Mouse (Mus musculus) forebrain, embryonic 16.5 days (tissue): ENCODE data around the gene Mettl1. TPM values are rescaled to one million over a fixed set of nuclear protein-coding genes. Genes with fewer than 3 reads are reported as not detected.
A peak's percentile ranks its signal among the peaks of the same experiment; 100 is the strongest.

Experiments
- ATAC-seq: fragments of 200-750 bp; cut with Nextera tagmentation; 2 replicates; pipeline ENCODE4 v1.8.0; 2017; ENCODE audit warnings: mild to moderate bottlenecking, moderate library complexity
- H3K27ac ChIP-seq: fragments of 300-500 bp; sonication (generic); 2 replicates; pipeline ENCODE4 v1.5.1; 2014; ENCODE audit warnings: low read length, control low read depth
- H3K27me3 ChIP-seq: fragments of 300-500 bp; sonication (generic); replicated peaks from 2 replicates; pipeline ENCODE4 v1.6.1; 2014; ENCODE audit warnings: low read length; ENCODE audit not compliant: control insufficient read depth, insufficient read depth
- H3K36me3 ChIP-seq: fragments of 300-500 bp; sonication (generic); 2 replicates; pipeline ENCODE4 v1.6.1; 2014; ENCODE audit not compliant: control insufficient read depth, insufficient read depth
- H3K4me1 ChIP-seq: fragments of 300-500 bp; sonication (generic); replicated peaks from 2 replicates; pipeline ENCODE4 v1.6.1; 2014; ENCODE audit warnings: low read length; ENCODE audit not compliant: control insufficient read depth, insufficient read depth
- H3K4me2 ChIP-seq: fragments of 300-500 bp; sonication (generic); 2 replicates; pipeline ENCODE4 v1.6.1; 2014; ENCODE audit warnings: mild to moderate bottlenecking, low read length, control low read depth
- H3K4me3 ChIP-seq: fragments of 300-500 bp; sonication (generic); replicated peaks from 2 replicates; pipeline ENCODE4 v1.5.1; 2014; ENCODE audit warnings: mild to moderate bottlenecking, low read length, control low read depth
- H3K9ac ChIP-seq: fragments of 300-500 bp; sonication (generic); replicated peaks from 2 replicates; pipeline ENCODE4 v1.6.1; 2014; ENCODE audit warnings: low read depth, low read length, control low read depth
- H3K9me3 ChIP-seq: fragments of 300-500 bp; sonication (generic); 2 replicates; pipeline ENCODE4 v1.6.1; 2016; ENCODE audit warnings: low read length; ENCODE audit not compliant: control insufficient read depth
- WGBS: fragments of 180-500 bp; shearing (Covaris S2); extraction: QIAGEN DNeasy Blood & Tissue Kit; methylation state at CpG from one replicate; pipeline ENCODE4 v1.1.7; 2014; 5-methylcytosine and 5-hydroxymethylcytosine counted together
- polyA plus RNA-seq: library from polyadenylated mRNA; unstranded; fragments of >200 nt; fragmentation: Nextera tagmentation; extraction: Ambion mirVana; gene quantifications from 2 replicates; pipeline ENCODE4 v1.2.1, GENCODE M21; 2015

The Mettl1 gene
- polyA plus RNA-seq, 1 experiment from 2014 or later, result 23.0 TPM

DNA sequence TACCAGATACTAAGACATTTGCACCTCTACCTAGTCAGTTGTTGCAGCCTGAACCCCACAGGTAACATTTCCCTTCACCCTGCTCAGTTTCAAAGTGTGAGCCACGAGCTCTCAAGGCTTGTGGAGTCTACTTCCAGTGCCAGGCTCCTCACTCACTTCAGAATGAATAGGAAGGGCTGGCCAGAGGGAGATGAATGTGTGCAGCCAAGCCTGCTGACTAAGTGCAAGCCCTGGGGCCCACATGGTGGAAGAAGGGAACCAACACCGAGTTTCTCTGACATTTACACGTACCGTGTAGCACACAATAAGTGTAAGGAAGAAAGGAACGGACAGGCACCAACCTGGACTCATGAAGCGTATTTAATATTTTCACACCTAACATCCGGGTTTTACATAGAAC is 37.4 kb upstream of the Mettl1 start:
- Histone ChIP-seq H3K4me3 (no peak overlapping the region), H3K9me3 (no peaks in the 10 kb centered on the region), H3K4me2 (no peak overlapping the region), H3K9ac (no peak overlapping the region), H3K27me3 (no peaks in the 10 kb centered on the region), H3K27ac (no peak overlapping the region), H3K36me3 (no peaks in the 10 kb centered on the region), H3K4me1 (no peaks in the 10 kb centered on the region)
- WGBS, result 70% methylated on average over 7 of the region's 7 CpGs
- no peak for ATAC-seq

DNA sequence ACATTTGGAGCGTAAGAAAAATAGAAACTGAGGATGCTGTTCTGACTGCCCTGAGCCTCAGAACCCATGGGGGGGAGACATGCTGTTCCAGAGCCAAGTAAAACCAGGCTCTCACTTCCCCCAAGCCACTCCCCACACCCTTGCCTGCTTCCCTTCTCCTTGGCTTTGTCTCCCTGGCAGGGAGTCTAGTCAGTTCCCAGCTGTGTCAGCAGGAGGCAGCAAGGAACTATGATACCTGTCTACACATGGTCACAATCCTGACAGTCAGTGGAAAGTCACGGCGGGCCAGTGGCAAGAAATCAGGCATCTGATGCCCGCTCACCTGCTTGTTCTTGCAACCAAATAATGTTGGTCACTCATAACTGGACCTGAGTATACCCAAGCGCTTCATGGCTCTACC is 24.7 kb upstream of the Mettl1 start:
- ATAC-seq, result no peak
- Histone ChIP-seq H3K4me2 (no peak overlapping the region), H3K4me3 (no peak overlapping the region), H3K9ac (no peak overlapping the region), H3K36me3 (no peaks in the 10 kb centered on the region), H3K9me3 (no peaks in the 10 kb centered on the region), H3K27ac (no peak overlapping the region), H3K4me1 (no peaks in the 10 kb centered on the region), H3K27me3 (no peaks in the 10 kb centered on the region)
- 64% methylated on average over 5 of the region's 5 CpGs for WGBS

DNA sequence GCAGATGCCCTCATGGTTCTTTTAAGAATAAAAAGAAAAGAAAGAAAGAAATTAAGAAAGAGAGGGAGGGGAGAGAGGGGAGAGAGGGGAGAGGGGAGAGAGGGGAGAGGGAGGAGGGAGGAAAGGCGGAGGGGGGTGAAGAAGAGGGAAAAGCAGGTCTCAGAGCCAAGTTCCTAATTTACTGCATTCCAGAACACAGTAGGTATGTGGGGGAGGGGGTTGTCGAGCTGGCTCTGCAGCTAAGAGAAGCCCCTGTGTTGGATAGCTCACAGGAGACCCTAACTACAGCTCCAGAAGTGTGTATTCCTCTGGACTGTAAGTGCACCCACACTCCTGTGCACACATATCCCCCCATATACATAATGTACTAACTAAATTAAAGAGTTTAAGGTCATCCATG is 24.1 kb upstream of the Mettl1 start:
- Histone ChIP-seq H3K9me3 (no peaks in the 10 kb centered on the region), H3K4me2 (no peak overlapping the region), H3K9ac (no peak overlapping the region), H3K27ac (no peak overlapping the region), H3K27me3 (no peaks in the 10 kb centered on the region), H3K36me3 (no peaks in the 10 kb centered on the region; the same call in 1 of the 2 replicates), H3K4me1 (no peaks in the 10 kb centered on the region), H3K4me3 (no peak overlapping the region)
- ATAC-seq, result no peak
- 19% methylated on average over 2 of the region's 2 CpGs for WGBS

DNA sequence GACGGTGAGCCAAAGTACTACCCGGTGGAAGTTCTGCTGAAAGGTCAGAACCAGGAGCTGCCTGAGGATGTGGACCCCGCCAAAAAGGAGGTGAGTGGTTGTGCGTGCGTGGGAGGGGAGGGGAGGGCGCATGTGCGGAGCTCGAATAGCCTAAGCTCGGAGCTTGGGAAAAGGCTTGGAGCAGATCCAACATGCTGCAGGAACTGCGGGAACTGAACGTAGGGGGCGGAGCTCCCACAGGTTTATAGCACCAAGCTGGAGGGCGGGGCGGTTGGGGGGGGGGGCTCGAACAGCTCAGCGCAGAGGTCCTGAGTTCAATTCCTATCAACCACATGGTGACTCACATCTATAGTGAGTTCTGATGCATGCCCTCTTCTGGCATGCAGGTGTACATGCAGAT is 22.8 kb upstream of the Mettl1 start:
- Histone ChIP-seq H3K27ac (no peak overlapping the region), H3K36me3 (no peaks in the 10 kb centered on the region; the same call in 1 of the 2 replicates), H3K9me3 (no peaks in the 10 kb centered on the region), H3K4me2 (no peak overlapping the region), H3K27me3 (no peaks in the 10 kb centered on the region), H3K4me1 (no peaks in the 10 kb centered on the region), H3K9ac (no peak overlapping the region), H3K4me3 (no peak overlapping the region)
- WGBS, result 58% methylated on average over 16 of the region's 16 CpGs
- ATAC-seq, result no peak

DNA sequence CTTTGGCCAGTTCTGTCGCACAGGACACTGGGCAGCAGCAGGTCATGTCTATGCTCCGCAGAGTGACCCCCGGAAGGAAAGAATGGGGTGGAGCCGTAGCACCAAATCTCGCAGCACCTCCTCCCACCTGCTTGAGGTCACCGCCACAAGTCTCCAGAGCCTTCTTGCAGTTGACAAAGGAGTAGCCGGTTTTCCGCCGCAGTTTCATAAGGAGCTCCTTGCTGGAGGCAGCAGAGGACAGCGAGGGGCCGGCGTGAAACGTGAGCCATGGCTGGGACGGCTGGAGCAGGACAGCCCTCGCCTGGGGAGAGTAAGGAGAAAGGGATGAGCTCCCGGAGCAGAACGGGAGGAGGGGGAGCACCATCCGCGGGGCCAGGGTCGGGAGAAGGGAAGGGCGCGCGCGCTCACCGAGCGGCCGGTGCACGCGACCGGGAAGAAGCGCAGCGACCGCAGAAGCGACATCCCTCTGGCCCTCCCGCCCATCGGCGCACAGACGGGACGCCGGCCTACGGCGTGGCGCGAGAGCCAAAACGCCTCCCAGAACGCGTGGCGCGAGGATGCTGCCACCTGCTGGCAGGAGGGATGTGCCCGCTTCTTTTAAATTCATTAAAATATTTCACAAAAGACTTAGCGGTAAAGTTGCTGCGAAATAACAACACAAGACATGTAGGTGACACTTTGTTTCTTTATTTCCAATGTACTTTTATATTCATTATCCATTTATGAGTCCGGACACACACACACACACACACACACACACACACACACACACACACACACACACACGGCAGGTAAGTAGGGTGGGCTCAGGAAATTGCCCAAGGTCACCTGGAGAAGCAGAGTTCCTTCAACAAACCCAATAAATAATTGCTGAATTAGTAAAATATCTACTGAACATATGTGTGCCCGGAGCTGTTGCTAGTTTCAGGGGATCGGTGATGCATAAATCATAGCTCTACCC is 10.6 kb upstream of the Mettl1 start, which contains the start of gene Tsfm:
Gene Tsfm, minus strand, starts transcription at position 505 of the 961 bp plus-strand sequence.
- peaks cover 6% of the 10 kb centered on the region for H3K4me1 ChIP-seq
- ATAC-seq, result peak; percentile 90
- H3K9me3 ChIP-seq, result no peaks in the 10 kb centered on the region
- H3K4me2 ChIP-seq, result peak within 1 kb of the TSS; percentile 86
- 6% methylated on average over 53 of the region's 56 CpGs for WGBS
- peak within 1 kb of the TSS; percentile 82 for H3K4me3 ChIP-seq
- H3K27me3 ChIP-seq, result no peaks in the 10 kb centered on the region
- H3K9ac ChIP-seq, result peak within 1 kb of the TSS; percentile 81
- peak within 1 kb of the TSS; percentile 44 for H3K27ac ChIP-seq
- H3K36me3 ChIP-seq, result peaks cover 14% of the 10 kb centered on the region

DNA sequence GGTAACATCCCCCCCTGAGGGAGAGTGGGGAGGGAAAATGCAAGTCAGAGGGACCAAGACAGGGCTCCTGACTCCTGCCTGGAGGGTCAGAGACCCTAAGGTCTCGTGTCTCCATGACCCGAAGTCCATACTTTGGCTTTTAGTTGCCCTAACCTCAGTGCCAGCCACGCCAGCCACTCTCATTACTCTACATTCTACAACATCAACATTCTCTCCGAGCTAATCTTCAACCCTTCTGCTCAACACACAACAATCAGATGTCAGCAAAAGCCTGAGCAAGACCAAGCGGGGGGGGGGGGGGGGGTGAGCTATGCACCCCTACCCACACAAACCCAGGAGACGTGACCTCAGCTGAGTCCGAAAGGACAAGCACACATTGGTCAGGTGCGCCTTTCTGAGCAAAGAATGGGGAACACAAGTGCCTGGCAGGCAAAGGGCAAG is 7.9 kb upstream of the Mettl1 start:
- no peaks in the 10 kb centered on the region for H3K9me3 ChIP-seq
- H3K4me1 ChIP-seq, result peaks cover 6% of the 10 kb centered on the region
- no peaks in the 10 kb centered on the region for H3K36me3 ChIP-seq
- H3K27ac ChIP-seq, result no peak overlapping the region
- H3K4me3 ChIP-seq, result no peak overlapping the region
- 79% methylated on average over 8 of the region's 8 CpGs for WGBS
- no peak overlapping the region for H3K9ac ChIP-seq
- ATAC-seq, result no peak
- H3K27me3 ChIP-seq, result no peaks in the 10 kb centered on the region
- H3K4me2 ChIP-seq, result no peak overlapping the region

DNA sequence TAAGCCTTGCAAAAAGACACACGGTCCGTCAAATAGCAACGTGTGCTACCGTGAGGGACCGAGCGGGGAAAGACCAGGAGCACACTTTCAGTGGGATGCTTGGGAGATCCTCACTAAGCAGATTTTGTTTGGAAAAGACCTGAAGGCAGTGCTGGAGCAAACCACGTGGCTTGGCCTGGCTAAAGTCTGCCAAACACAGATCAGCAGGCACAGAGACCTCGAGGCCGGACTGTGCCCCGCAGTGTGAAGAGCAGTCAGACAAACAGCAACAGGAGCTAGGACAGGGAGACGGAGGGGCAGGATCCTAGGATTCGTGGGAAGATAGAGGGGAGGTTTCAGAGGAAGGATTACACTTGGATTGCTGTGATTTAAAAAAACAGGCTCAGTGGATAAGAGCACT is 4.9 kb upstream of the Mettl1 start:
- no peaks in the 10 kb centered on the region for H3K36me3 ChIP-seq
- WGBS, result 80% methylated on average over 12 of the region's 12 CpGs
- no peak overlapping the region for H3K4me2 ChIP-seq

DNA sequence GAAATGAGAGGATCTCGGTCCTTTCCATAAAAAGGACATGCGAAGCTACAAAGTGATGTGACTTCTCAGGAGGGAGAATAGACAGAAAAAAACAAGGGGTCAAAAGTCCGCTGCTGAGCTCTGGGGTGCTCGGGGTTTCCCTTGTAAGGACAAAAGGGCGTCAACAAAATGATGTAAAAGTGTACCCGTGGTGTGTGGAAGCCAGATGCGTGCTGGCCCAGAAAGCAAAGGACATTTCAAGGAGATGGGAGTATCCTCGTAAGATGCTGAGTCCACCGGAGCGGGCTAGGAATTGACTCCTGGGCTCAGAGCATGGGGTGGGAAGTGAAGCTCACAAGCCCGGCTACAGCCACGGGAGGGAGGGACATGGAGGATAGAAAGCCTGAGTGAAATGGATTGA is 3.6 kb upstream of the Mettl1 start:
- Histone ChIP-seq H3K9me3 (no peaks in the 10 kb centered on the region), H3K27me3 (0 out of 2 replicates have a peak, but pooled peaks cover 2% of the 10 kb centered on the region), H3K27ac (no peak overlapping the region), H3K9ac (no peak overlapping the region), H3K4me1 (peaks cover 10% of the 10 kb centered on the region), H3K36me3 (no peaks in the 10 kb centered on the region), H3K4me3 (no peak overlapping the region), H3K4me2 (no peak overlapping the region)
- 77% methylated on average over 12 of the region's 12 CpGs for WGBS
- ATAC-seq, result no peak

More for the DNA sequence above, 4.9 kb upstream of the Mettl1 start:
- Histone ChIP-seq H3K27me3 (0 out of 2 replicates have a peak, but pooled peaks cover 2% of the 10 kb centered on the region), H3K4me3 (no peak overlapping the region), H3K4me1 (peaks cover 4% of the 10 kb centered on the region), H3K27ac (no peak overlapping the region), H3K9ac (no peak overlapping the region), H3K9me3 (no peaks in the 10 kb centered on the region)
- no peak for ATAC-seq

DNA sequence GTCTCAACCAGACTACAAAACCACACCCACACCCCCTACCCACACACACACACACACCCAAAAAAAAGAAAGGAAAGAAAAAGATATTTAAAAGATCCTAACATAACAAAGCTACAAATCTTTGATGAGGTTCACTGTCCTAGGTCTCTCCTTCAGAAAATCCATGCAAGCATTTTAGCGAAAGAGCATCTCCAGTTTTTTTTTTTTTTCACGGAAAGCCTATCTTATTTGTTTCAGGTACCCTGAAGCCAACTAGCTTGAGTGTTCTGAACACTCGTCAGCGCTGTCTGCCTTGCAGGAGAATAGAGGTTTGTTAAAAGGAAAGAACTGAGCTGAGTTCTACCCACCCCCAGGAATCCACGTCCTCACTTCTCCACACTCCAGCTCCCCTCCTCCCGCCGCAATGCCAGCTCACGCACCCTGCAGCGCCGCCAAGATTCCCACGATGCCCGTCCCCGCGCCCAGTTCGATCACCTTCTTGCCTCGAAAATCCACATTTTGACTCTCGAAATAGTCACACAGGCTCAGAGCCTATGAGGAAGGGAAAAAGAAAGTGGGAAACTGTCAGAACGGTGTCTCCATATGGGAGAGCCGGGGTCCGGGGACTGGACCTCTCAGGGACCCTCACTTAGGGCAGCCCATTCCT is 522 bp upstream of the Mettl1 start:
- Histone ChIP-seq H3K4me2 (peak overlapping the region; percentile 97), H3K4me1 (peaks cover 12% of the 10 kb centered on the region), H3K9ac (peak overlapping the region; percentile 71), H3K4me3 (peak overlapping the region; percentile 64), H3K36me3 (no peaks in the 10 kb centered on the region), H3K9me3 (no peaks in the 10 kb centered on the region), H3K27ac (no peak overlapping the region), H3K27me3 (0 out of 2 replicates have a peak, but pooled peaks cover 2% of the 10 kb centered on the region)
- peak; percentile 4; the same call in 1 of the 2 replicates for ATAC-seq
- 2% methylated on average over 20 of the region's 20 CpGs for WGBS
